In the genomic region with DNA sequence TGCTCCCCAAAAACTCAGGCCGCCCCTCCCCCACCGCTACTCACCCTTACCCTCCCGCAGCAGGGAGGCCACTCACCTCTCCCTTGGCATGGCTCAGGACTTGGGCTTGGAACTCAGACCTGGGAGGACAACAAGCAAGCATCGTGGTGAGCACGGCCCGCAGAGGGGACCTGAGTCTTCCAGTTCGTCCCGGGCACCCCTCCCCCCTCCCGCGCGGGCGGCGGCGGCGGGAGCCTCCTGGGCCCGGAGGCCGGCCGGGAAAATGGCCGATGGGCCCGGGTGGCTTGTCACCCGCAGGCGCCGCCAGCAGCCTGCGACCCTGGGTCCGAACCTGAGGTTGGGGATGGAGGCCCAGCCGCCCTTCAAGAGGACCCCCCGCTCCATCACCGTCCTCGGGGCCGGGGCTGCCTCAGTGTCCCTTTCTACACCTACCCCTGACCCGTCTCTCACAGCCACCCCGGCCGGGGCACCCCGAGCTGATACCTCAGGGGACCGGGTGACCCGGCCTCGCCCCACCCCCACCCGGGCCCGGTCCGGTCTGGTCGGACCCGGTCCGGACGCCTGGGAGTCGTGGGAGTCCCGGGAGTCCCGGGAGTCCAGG, we compare ENCODE assay signal across 7 mouse cellular contexts. TPM values are rescaled to one million over a fixed set of nuclear protein-coding genes. Genes with fewer than 3 reads are reported as not detected.
DNase-seq lines count a peak whose midpoint lies in the region; ATAC-seq and TF ChIP-seq lines count a peak whose summit lies in the region.

No protein-coding gene starts in this region.

- under 1% methylated on average over 47 of the region's 47 CpGs for WGBS in heart, embryonic 15.5 days

- peak overlapping the region; percentile 95 for H3K4me2 ChIP-seq in heart, embryonic 15.5 days

- H3K36me3 ChIP-seq in E14TG2a.4 (ENCODE audit: insufficient read depth, low read length), result peaks cover 43% of the 10 kb centered on the region
- peaks cover 10% of the 10 kb centered on the region for H3K36me3 ChIP-seq in heart, embryonic 15.5 days

- H3K4me3 ChIP-seq in E14TG2a.4 (replicated peaks; ENCODE audit: low read length), result peak overlapping the region; percentile 97
- H3K4me3 ChIP-seq in heart, embryonic 15.5 days, result peak overlapping the region; percentile 75

- H3K9ac ChIP-seq in heart, embryonic 15.5 days, result peak overlapping the region; percentile 71

- H3K9me3 ChIP-seq in E14TG2a.4 (ENCODE audit: low read length), result no peaks in the 10 kb centered on the region
- H3K9me3 ChIP-seq in heart, embryonic 15.5 days (replicated peaks), result no peaks in the 10 kb centered on the region

- H3K4me1 ChIP-seq in E14TG2a.4 (replicated peaks; ENCODE audit: low read depth, low read length), result peaks cover 84% of the 10 kb centered on the region
- H3K4me1 ChIP-seq in heart, embryonic 15.5 days (replicated peaks), result peaks cover 21% of the 10 kb centered on the region

- peak; percentile 37 for DNase-seq in NIH3T3 (ENCODE audit: low read depth)
- DNase-seq in cerebellum, postnatal 36 days, result peak; percentile 35 to 45
- peak; percentile 44 for DNase-seq in kidney, postnatal 14 days
- peak; percentile 13 for DNase-seq in lung, postnatal 14 days
- DNase-seq in spleen, postnatal 14 days (ENCODE audit: low spot score in 2 of 2), result peak; percentile 24 to 37

- ATAC-seq in heart, embryonic 15.5 days (replicated peaks; ENCODE audit: insufficient number of reproducible peaks, insufficient read depth, low FRiP score, low read depth), result peak; percentile 15

- H3K27ac ChIP-seq in heart, embryonic 15.5 days, result peak overlapping the region; percentile 38

- no peak for TF ChIP-seq CTCF in E14TG2a.4 (conservative IDR thresholded peaks at IDR 0.05; ENCODE audit: low read length)

- no peaks in the 10 kb centered on the region for H3K27me3 ChIP-seq in E14TG2a.4 (ENCODE audit: insufficient read depth, low read length)
- no peaks in the 10 kb centered on the region for H3K27me3 ChIP-seq in heart, embryonic 15.5 days

RNA-seq across cellular contexts. Expression of gene Ccne1, which starts 0.5 kb away (rescaled TPM):
- polyA plus RNA-seq in heart, embryonic 15.5 days (2015; fragmentation: Nextera tagmentation; extraction: Ambion mirVana), result 23.5 and 29.0 TPM in 2 replicates

Comparison
In these comparisons a context has a peak if more than half of its experiments do, and no peak if none do; other contexts are left out.
1. Peak in every context shown above with its lines: DNase-seq, ATAC-seq, H3K4me3 ChIP-seq and H3K27ac ChIP-seq.